Mouse (Mus musculus) midbrain, embryonic 10.5 days (tissue): ENCODE data around the gene Cdh13. TPM values are rescaled to one million over a fixed set of nuclear protein-coding genes. Genes with fewer than 3 reads are reported as not detected.
A peak's percentile ranks its signal among the peaks of the same experiment; 100 is the strongest.

Experiments used
- DNase-seq: peaks from one replicate; pipeline ENCODE4 v3.0.0-alpha.2; 2017; ENCODE audit warnings: low spot score
- H3K27ac ChIP-seq: fragments of 300-500 bp; sonication (generic); replicated peaks from 2 replicates; pipeline ENCODE4 v1.5.1; 2016; ENCODE audit warnings: mild to moderate bottlenecking
- H3K27me3 ChIP-seq: fragments of 300-500 bp; sonication (generic); 2 replicates; pipeline ENCODE4 v1.6.1; 2016; ENCODE audit warnings: low read depth, mild to moderate bottlenecking; ENCODE audit not compliant: poor library complexity, severe bottlenecking
- H3K36me3 ChIP-seq: fragments of 300-500 bp; sonication (generic); 2 replicates; pipeline ENCODE4 v1.6.1; 2016; ENCODE audit warnings: mild to moderate bottlenecking, moderate library complexity
- H3K4me1 ChIP-seq: fragments of 300-500 bp; sonication (generic); 2 replicates; pipeline ENCODE4 v1.6.1; 2016
- H3K4me3 ChIP-seq: fragments of 300-500 bp; sonication (generic); 2 replicates; pipeline ENCODE4 v1.5.1; 2016; ENCODE audit warnings: mild to moderate bottlenecking, moderate library complexity
- H3K9me3 ChIP-seq: fragments of 300-500 bp; sonication (generic); replicated peaks from 2 replicates; pipeline ENCODE4 v1.6.1; 2016; ENCODE audit warnings: mild to moderate bottlenecking
- WGBS: fragments of 180-500 bp; shearing (Covaris S2); methylation state at CpG from one replicate; pipeline ENCODE4 v1.1.7; 2016; 5-methylcytosine and 5-hydroxymethylcytosine counted together
- polyA plus RNA-seq: library from polyadenylated mRNA; unstranded; fragments of >200 nt; fragmentation: Nextera tagmentation; extraction: Ambion mirVana; gene quantifications from 2 replicates; pipeline ENCODE4 v1.2.1, GENCODE M21; 2016

The Cdh13 gene
- polyA plus RNA-seq, 1 experiment from 2014 or later = 2.5 TPM

DNA sequence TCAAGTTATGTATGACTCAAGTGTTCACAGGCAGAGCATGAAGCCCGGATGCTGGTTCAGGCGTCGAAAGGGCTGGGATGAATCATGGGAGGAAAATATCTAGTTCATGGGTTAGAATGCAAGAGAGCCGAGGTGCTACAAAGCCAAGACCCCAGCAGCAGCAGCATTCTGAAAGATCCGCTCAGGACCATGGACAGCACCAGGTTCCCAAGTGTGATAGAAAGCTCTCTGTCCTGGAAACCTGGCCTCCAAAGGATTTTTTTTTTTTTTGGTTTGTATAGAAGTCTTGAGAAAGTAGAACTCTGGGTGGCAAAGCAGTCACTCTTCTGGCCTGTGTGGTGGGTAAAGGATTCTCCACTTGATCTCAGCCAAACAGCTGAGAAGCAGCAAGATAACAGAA lies 880.5 kb downstream of the Cdh13 start:
- no peak overlapping the region for H3K4me3 ChIP-seq
- DNase-seq = peak; percentile 34
- 64% methylated on average over 5 of the region's 5 CpGs for WGBS
- no peaks in the 10 kb centered on the region for H3K9me3 ChIP-seq
- no peaks in the 10 kb centered on the region for H3K27me3 ChIP-seq
- no peak overlapping the region for H3K27ac ChIP-seq
- H3K4me1 ChIP-seq = peaks cover 7% of the 10 kb centered on the region; the same call in 1 of the 2 replicates
- H3K36me3 ChIP-seq = no peaks in the 10 kb centered on the region

DNA sequence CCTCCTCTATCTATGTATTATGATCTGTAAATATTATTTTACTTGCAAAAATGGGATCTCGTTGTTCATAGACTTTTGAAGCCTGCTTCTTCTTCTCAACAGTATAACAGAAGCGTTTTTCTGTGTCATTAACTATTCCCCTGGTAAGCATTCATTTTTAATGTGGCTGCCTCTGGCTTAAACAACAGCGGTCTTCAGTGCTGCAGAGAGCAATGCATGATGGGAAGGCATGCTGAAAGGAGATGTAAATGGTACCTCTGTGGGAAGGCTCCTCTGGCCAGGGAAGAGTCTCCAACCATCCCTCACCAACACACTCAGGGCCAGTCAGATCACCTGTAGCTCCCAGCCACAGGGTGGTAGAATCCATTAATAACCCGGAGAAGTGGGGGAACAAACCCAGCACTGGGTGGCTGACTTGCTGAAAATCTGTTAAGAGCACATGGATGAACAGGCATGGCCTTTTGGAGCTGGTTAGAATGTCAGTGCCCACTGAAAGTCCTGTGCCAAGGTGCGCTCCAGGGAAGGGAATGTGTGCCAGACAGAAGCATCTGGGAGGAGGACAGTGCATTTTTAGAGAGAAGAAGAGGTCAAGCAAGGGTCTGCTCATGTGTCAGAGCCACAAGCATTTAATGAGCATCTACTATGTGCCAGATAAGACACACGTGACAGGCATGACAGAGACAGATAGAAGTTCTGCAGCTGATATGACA lies 893.8 kb downstream of the Cdh13 start:
- no peak for DNase-seq
- H3K27ac ChIP-seq = no peak overlapping the region
- peaks cover 13% of the 10 kb centered on the region for H3K4me1 ChIP-seq
- peaks cover 7% of the 10 kb centered on the region; the same call in 1 of the 2 replicates for H3K27me3 ChIP-seq
- no peaks in the 10 kb centered on the region for H3K36me3 ChIP-seq
- 80% methylated on average over 6 of the region's 6 CpGs for WGBS
- H3K4me3 ChIP-seq = no peak overlapping the region
- H3K9me3 ChIP-seq = no peaks in the 10 kb centered on the region

DNA sequence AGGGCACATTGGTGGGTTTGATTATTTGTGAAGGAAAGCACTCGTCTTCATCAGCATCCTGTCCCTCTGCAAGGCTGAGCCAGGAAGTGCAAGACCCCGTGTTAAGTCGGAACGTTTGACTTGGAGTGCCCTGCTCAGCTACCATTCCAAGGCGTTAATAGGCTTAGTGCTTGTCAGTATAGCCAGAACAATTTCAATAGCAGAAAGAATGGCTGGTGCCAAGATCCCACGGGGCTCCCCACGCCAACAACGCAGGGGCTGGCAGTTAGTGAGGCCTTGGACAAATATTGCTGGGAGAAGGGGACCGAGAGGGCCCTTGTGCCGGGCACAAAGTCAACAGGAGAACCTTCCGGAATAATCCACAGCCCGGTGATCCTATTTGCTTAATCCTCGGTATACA lies 897.1 kb downstream of the Cdh13 start:
- Histone ChIP-seq H3K36me3 (no peaks in the 10 kb centered on the region), H3K4me3 (no peak overlapping the region), H3K9me3 (no peaks in the 10 kb centered on the region), H3K4me1 (peaks cover 13% of the 10 kb centered on the region), H3K27ac (0 out of 2 replicates have a peak overlapping the region, but pooled peaks have one; percentile 33), H3K27me3 (peaks cover 19% of the 10 kb centered on the region)
- DNase-seq = peak; percentile 30
- WGBS = 35% methylated on average over 13 of the region's 13 CpGs

DNA sequence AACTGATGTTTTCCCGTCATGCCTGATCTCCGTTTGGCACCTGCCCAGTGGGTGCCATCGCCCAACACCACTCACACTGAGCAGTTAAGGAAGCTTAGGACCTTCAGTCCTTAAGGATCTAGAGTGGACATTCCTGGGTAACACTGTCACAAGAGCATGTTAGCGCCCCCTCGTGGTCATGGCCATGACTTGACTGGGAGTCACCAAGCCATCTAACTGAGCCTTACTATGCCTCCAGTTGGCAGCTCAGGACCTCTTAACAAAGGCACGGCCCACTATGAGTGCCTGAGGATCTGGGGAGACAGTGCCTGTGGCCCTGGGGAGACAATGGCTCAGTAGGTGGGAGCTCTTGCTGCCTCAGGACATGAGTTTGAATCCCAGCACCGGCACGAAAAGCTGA lies 912.2 kb downstream of the Cdh13 start:
- H3K27me3 ChIP-seq = no peaks in the 10 kb centered on the region
- H3K9me3 ChIP-seq = 0 out of 2 replicates have a peak, but pooled peaks cover 3% of the 10 kb centered on the region
- H3K27ac ChIP-seq = no peak overlapping the region
- no peaks in the 10 kb centered on the region for H3K36me3 ChIP-seq
- H3K4me1 ChIP-seq = no peaks in the 10 kb centered on the region
- H3K4me3 ChIP-seq = no peak overlapping the region
- WGBS = 62% methylated on average over 8 of the region's 8 CpGs
- DNase-seq = peak; percentile 16

DNA sequence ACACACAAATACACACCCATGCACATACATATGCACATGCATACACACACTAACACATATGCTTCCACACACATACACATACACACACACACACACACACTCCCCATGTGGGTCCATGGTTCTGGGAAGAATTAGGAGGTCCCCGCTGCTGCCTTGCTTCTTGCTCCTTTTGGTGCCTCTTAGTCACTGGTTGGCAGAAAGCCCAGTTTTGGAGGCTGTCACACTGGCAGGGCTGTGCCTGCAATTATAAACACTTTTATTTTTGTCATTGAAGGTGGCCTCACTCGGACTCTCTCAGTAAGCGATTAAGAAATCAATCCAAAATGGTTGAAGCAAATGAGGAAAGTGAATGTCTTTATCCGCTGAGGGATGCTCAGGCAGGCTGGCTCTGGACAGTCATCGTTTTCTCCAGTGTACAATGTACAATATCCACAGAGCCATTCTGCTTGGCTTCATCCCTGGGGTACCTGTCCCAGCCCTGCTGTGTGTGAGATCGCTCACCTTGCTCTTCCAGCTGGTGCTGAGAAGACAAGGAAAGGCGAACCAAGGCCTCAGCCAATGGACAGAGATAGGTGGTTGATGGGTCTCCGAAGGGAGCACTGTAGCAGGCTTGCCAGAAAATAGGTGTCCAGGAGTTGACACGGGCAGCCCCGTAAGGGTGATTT lies 913.1 kb downstream of the Cdh13 start:
- H3K27ac ChIP-seq = no peak overlapping the region
- H3K4me1 ChIP-seq = no peaks in the 10 kb centered on the region
- H3K4me3 ChIP-seq = no peak overlapping the region
- no peaks in the 10 kb centered on the region for H3K27me3 ChIP-seq
- WGBS = 88% methylated on average over 10 of the region's 10 CpGs
- no peaks in the 10 kb centered on the region for H3K36me3 ChIP-seq
- H3K9me3 ChIP-seq = 0 out of 2 replicates have a peak, but pooled peaks cover 3% of the 10 kb centered on the region
- DNase-seq = no peak

- WGBS = 94% methylated on average over 9 of the region's 9 CpGs
- no peak overlapping the region for H3K27ac ChIP-seq
- peaks cover 5% of the 10 kb centered on the region; the same call in 1 of the 2 replicates for H3K9me3 ChIP-seq
- peaks cover 6% of the 10 kb centered on the region; the same call in 1 of the 2 replicates for H3K4me1 ChIP-seq
- no peak for DNase-seq
- H3K36me3 ChIP-seq = no peaks in the 10 kb centered on the region
- no peaks in the 10 kb centered on the region for H3K27me3 ChIP-seq
- no peak overlapping the region for H3K4me3 ChIP-seq
These were observed 925.0 kb downstream of the Cdh13 start for GRCm38 (mm10) chr8:119208567-119208966.

GRCm38 (mm10) chr8:119224547-119224946 lies 941.0 kb downstream of the Cdh13 start:
- peak; percentile 21 for DNase-seq
- Histone ChIP-seq H3K4me1 (no peaks in the 10 kb centered on the region), H3K36me3 (no peaks in the 10 kb centered on the region), H3K4me3 (no peak overlapping the region), H3K9me3 (no peaks in the 10 kb centered on the region), H3K27ac (no peak overlapping the region), H3K27me3 (no peaks in the 10 kb centered on the region)
- WGBS = 5% methylated on average over 1 of the region's 1 CpGs

- Histone ChIP-seq H3K4me1 (peaks cover 11% of the 10 kb centered on the region), H3K4me3 (no peak overlapping the region), H3K27me3 (no peaks in the 10 kb centered on the region), H3K36me3 (no peaks in the 10 kb centered on the region), H3K9me3 (peaks cover 7% of the 10 kb centered on the region; the same call in 1 of the 2 replicates), H3K27ac (no peak overlapping the region)
- no peak for DNase-seq
- WGBS = 40% methylated on average over 4 of the region's 4 CpGs
These were observed 961.6 kb downstream of the Cdh13 start for GRCm38 (mm10) chr8:119245181-119245580.

DNA sequence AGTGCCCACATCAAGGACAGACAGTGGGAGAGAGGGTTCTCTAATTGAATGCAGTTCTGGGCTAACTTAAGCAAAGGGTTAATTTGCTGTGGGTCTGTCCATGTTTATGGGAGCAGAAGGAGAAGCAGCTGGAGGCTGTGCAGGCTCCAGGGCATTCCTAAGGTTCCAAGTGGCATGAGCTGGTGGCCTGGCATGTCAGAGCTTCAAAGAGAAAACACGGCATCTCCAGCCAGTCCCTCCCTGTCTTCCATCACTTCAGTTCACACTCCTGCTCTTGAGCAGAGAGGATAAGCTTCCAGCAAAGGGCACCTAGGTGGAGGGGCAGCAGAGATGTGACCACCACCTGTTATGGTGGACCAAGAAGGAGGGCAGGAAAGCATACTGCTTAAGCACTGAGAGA lies 962.1 kb downstream of the Cdh13 start:
- Histone ChIP-seq H3K27ac (no peak overlapping the region), H3K27me3 (no peaks in the 10 kb centered on the region), H3K4me3 (no peak overlapping the region), H3K4me1 (peaks cover 11% of the 10 kb centered on the region), H3K9me3 (peaks cover 7% of the 10 kb centered on the region; the same call in 1 of the 2 replicates), H3K36me3 (no peaks in the 10 kb centered on the region)
- 78% methylated on average over 1 of the region's 1 CpGs for WGBS
- no peak for DNase-seq

GRCm38 (mm10) chr8:119254358-119254757 lies 970.8 kb downstream of the Cdh13 start:
- no peak overlapping the region for H3K4me3 ChIP-seq
- no peak for DNase-seq
- 95% methylated on average over 3 of the region's 3 CpGs for WGBS
- H3K27ac ChIP-seq = no peak overlapping the region
- H3K36me3 ChIP-seq = no peaks in the 10 kb centered on the region
- no peaks in the 10 kb centered on the region for H3K4me1 ChIP-seq
- no peaks in the 10 kb centered on the region for H3K27me3 ChIP-seq
- no peaks in the 10 kb centered on the region for H3K9me3 ChIP-seq

GRCm38 (mm10) chr8:119258642-119259041 lies 975.1 kb downstream of the Cdh13 start:
- Histone ChIP-seq H3K4me1 (no peaks in the 10 kb centered on the region), H3K27me3 (no peaks in the 10 kb centered on the region), H3K4me3 (no peak overlapping the region), H3K27ac (no peak overlapping the region), H3K9me3 (no peaks in the 10 kb centered on the region), H3K36me3 (no peaks in the 10 kb centered on the region)
- DNase-seq = no peak
- 42% methylated on average over 11 of the region's 11 CpGs for WGBS

- H3K27ac ChIP-seq = no peak overlapping the region
- no peaks in the 10 kb centered on the region for H3K36me3 ChIP-seq
- no peaks in the 10 kb centered on the region for H3K9me3 ChIP-seq
- H3K27me3 ChIP-seq = no peaks in the 10 kb centered on the region
- H3K4me3 ChIP-seq = no peak overlapping the region
- 87% methylated on average over 7 of the region's 7 CpGs for WGBS
- no peaks in the 10 kb centered on the region for H3K4me1 ChIP-seq
- DNase-seq = no peak
These were observed 980.2 kb downstream of the Cdh13 start for GRCm38 (mm10) chr8:119263750-119264149.

GRCm38 (mm10) chr8:119266304-119266703 lies 982.8 kb downstream of the Cdh13 start:
- H3K9me3 ChIP-seq = no peaks in the 10 kb centered on the region
- no peaks in the 10 kb centered on the region for H3K4me1 ChIP-seq
- 91% methylated on average over 4 of the region's 4 CpGs for WGBS
- no peaks in the 10 kb centered on the region for H3K36me3 ChIP-seq
- DNase-seq = no peak
- no peak overlapping the region for H3K4me3 ChIP-seq
- H3K27me3 ChIP-seq = no peaks in the 10 kb centered on the region
- no peak overlapping the region for H3K27ac ChIP-seq
